Mouse (Mus musculus): Measurements from ENCODE around the gene Syne2. TPM values are rescaled to one million over a fixed set of nuclear protein-coding genes. Genes with fewer than 3 reads are reported as not detected.

The Syne2 gene
- polyA plus RNA-seq, 1 experiment, result 28.0 TPM

DNA sequence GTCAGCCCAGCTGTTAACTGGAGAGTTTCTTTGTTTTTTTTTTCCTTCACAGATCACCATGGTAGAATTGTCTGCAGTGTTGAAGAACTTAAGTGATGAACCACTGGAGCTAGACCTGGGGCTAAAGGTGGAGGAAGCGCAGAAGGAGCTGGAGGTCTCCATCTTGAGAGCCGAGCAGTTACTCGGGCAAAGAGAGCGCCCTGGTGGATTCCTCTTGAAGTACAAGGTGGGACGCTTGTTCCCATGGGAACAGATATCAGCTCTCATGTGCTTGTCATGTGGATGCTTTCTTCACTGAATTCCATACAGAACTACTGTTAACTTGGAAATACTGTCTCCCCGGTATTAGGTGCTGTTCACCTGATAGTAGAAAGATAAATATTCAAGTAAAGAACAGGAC, 101.0 kb downstream of the Syne2 start:
- DNase-seq (ENCODE audit: extremely low spot score in 1 of 2, low spot score in 1 of 2), result peak; percentile 45 to 78

- DNase-seq (ENCODE audit: extremely low spot score in 1 of 2, low spot score in 1 of 2), result no peak
Observed at GRCm38 (mm10) chr12:75922900-75923299, 105.0 kb downstream of the Syne2 start.

GRCm38 (mm10) chr12:75924852-75925251, 106.9 kb downstream of the Syne2 start:
- DNase-seq (ENCODE audit: extremely low spot score in 1 of 2, low spot score in 1 of 2), result no peak

GRCm38 (mm10) chr12:75927596-75927995, 109.7 kb downstream of the Syne2 start:
- no peak for DNase-seq (ENCODE audit: extremely low spot score in 1 of 2, low spot score in 1 of 2)

- peak in 1 of 2 experiments; percentile 22 for DNase-seq (ENCODE audit: extremely low spot score in 1 of 2, low spot score in 1 of 2)
Observed at GRCm38 (mm10) chr12:75933561-75933960, 115.6 kb downstream of the Syne2 start.

GRCm38 (mm10) chr12:75951328-75951727, 133.4 kb downstream of the Syne2 start:
- peak in 1 of 2 experiments; percentile 35 for DNase-seq (ENCODE audit: extremely low spot score in 1 of 2, low spot score in 1 of 2)

DNA sequence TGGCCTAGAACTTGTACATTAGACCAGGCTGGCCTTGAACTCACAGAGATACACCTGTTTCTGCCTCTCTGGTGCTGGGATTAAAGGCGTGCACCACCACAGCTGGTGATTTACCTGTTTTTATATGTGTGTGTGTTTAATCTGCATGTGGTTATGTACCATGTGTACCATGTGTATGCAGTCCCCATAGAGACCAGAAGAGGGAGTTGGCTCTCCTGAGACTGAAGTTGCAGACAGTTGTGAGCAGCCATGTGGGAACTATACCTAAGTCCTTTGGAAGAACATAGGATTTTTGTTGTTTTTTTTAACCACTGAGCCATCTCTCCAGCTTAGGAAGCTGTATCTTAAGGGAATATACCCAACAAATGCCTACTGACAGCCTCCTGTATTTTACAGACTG, 134.1 kb downstream of the Syne2 start:
- DNase-seq (ENCODE audit: extremely low spot score in 1 of 2, low spot score in 1 of 2), result no peak

GRCm38 (mm10) chr12:75966441-75967195, 148.7 kb downstream of the Syne2 start:
- no peak for DNase-seq (ENCODE audit: extremely low spot score in 1 of 2, low spot score in 1 of 2)

DNA sequence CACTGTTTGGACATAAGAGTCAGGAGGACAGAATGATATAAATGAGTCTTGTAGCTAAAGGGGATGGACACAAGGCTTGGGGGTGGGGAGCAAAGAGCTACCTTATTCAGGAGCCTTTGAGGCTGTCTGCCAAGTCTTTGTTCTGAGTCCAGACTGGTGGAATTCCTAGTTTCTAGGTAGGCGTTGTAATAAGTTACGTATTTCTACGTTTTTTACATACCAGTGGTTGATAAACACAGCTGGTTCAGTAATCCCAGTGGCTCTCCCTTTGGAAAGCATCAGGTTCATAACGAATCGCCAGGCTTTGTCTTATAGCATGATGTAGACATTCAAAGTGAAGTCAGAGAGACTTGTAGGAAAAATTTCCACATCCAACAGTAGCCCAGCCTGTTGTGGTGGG, 161.1 kb downstream of the Syne2 start:
- no peak for DNase-seq (ENCODE audit: extremely low spot score in 1 of 2, low spot score in 1 of 2)

GRCm38 (mm10) chr12:75983336-75983735, 165.4 kb downstream of the Syne2 start:
- no peak for DNase-seq (ENCODE audit: extremely low spot score in 1 of 2, low spot score in 1 of 2)

DNA sequence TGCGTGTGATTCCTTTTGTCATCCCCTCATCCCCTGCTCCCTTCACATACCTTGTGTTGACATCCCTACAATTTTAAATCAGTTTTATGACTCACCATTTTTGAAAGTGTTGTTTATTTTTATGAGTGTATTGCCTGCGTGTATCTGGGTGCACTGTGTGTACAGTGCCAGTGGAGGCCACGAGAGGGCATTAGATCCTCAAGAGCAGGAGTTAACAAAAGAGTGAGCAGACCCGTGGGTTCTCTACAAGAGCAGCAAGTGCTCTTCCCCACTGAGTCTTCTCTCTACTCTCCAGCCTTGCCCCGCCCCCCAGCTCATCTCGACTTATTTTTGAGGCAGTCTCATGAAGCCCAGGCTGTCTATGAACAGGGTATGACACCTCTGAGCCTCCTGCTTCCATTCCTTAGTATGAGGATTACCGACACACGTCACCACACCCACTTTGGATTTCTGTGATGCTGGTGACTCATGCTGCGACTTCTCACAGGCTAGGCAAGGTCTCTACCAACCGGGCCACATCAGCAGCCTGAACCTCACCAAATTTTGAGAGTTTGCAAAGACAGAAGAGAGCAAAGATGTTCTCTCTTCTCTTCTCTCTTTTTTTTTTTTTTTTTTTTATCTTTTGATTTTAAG, 174.4 kb downstream of the Syne2 start:
- DNase-seq (ENCODE audit: extremely low spot score in 1 of 2, low spot score in 1 of 2), result no peak

- no peak for DNase-seq (ENCODE audit: extremely low spot score in 1 of 2, low spot score in 1 of 2)
Observed at GRCm38 (mm10) chr12:75992946-75993345, 175.0 kb downstream of the Syne2 start.

- no peak for DNase-seq (ENCODE audit: extremely low spot score in 1 of 2, low spot score in 1 of 2)
Observed at GRCm38 (mm10) chr12:75995086-75995485, 177.2 kb downstream of the Syne2 start.

DNA sequence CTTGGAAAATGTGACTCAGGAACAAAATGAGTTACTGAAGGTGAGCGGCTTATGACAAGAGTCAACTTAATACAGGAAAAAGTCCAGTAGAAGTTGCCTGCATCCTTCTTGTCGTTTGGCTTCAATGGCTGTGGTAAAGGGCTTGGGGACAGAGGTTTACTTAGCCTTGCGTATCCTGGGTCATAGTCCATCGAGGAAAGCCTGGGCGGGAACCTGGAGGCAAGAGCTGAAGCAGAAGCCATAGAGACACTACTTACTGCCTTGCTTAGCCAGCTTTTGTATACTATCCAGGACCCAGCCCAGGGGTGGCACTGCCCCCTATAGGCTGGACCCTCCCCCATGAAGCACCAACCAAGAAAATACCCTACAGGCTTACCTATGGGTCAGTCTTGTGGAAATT, 179.6 kb downstream of the Syne2 start:
- no peak for DNase-seq (ENCODE audit: extremely low spot score in 1 of 2, low spot score in 1 of 2)

DNA sequence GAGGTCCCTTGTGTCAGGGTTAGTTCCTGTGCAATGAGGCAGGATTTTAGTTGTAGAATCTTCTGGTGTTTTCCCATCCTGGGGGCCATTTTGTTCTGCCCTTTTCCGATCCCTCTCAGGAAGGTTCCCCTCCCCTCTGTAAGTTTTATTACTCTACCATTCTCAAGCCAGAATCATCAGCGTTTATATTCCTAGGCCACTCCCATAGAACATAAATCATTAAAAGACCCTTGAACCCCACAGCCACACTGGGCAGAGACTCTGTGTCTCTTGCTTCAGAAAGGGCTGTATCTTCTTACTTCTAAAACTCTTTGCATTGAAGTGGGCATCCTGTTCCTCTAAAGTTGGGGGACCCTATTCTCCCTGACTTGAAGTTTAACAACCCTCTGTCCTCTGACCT, 180.5 kb downstream of the Syne2 start:
- no peak for DNase-seq (ENCODE audit: extremely low spot score in 1 of 2, low spot score in 1 of 2)

- DNase-seq (ENCODE audit: extremely low spot score in 1 of 2, low spot score in 1 of 2), result no peak
Observed at GRCm38 (mm10) chr12:76004697-76005249, 186.8 kb downstream of the Syne2 start.

DNA sequence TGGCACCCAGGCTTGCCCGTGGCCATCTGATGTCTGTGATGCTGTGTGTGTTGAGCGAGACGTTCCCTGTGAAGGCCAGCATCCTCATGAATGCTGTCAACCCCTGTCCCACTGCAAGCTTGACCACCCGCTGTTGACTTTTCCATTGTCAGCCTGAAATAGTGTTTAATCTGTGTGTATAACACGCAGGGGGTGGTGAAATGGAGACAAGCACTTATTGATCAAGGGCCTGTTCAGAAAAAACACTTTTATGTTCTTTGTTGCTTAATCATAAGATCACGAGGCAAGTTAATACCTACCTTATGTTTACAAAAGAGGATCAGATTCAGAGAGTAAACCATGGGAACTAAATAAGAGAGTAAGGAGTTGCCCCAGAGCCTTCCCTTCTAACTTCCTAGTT, 191.1 kb downstream of the Syne2 start:
- no peak for DNase-seq (ENCODE audit: extremely low spot score in 1 of 2, low spot score in 1 of 2)

DNA sequence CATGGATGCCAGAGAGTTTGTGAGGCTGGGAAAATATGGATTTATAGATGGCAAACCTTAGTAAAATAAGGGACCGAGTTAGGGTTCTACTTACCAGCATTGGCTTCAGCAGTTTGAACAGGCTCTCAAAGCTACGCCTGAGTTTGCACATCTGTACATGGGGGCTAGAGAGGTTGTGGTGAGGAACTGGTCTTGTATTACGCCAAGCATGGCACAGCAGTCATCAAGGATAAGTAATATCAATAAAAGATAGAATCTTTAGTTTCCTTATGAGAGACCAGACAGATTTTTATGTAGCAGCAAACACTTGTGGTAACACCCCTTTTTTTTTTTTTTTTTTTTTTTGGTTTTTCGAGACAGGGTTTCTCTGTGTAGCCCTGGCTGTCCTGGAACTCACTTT, 194.9 kb downstream of the Syne2 start:
- DNase-seq (ENCODE audit: extremely low spot score in 1 of 2, low spot score in 1 of 2), result no peak

DNA sequence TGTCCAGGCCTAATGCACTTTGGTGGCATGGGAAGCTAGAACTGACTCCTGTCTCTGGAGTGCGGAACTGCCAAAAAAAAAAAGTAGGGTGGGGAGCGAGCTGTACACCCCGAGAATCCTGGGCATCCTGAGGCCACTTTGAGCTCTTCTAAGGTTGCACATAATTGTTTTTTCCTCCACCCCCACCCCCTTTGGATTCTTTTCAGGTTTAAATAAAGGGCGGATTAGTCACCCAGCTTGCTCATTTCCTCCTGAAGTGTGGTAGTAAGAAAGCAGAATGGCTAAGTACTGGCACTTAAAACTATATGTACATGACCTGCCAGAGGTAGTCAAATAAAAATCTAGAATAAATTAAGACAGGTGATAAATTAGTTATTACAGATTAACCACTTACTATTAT, 195.5 kb downstream of the Syne2 start:
- DNase-seq (ENCODE audit: extremely low spot score in 1 of 2, low spot score in 1 of 2), result no peak

DNA sequence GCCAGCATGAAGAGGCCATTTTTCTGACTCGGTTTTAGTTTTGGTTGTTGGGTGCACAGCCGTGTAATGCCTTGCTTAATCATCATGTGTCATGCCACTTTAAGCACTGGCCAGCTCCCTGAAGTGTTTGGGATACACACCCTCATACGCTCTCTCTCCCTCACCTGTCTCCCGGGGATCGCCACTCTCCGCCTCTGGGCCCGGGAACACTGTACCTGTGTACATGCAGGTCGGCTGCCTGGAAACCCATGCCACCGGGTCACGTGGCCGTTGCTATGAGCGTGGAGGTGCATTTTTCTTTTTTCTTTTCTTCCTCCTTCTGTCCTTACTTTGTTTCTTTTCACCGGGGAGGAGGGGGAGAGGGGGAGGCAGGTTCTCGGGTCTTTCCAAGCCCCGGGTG, 197.1 kb downstream of the Syne2 start:
- DNase-seq (ENCODE audit: extremely low spot score in 1 of 2, low spot score in 1 of 2), result no peak

- DNase-seq (ENCODE audit: extremely low spot score in 1 of 2, low spot score in 1 of 2), result no peak
Observed at GRCm38 (mm10) chr12:76015489-76015888, 197.6 kb downstream of the Syne2 start.
